Mouse (Mus musculus) heart, embryonic 11.5 days (tissue): ENCODE measurements around the gene a. TPM values are rescaled to one million over a fixed set of nuclear protein-coding genes. Genes with fewer than 3 reads are reported as not detected.
A peak's percentile ranks its signal among the peaks of the same experiment; 100 is the strongest.

Experiments used
- ATAC-seq: fragments of 200-750 bp; cut with Nextera tagmentation; replicated peaks from 2 replicates; pipeline ENCODE4 v1.8.0; 2017; ENCODE audit warnings: moderate library complexity; ENCODE audit not compliant: insufficient number of reproducible peaks, low FRiP score, low TSS enrichment
- H3K27ac ChIP-seq: fragments of 300-500 bp; sonication (generic); 2 replicates; pipeline ENCODE4 v1.5.1; 2014; ENCODE audit warnings: mild to moderate bottlenecking, low read depth, low read length
- H3K27me3 ChIP-seq: fragments of 300-500 bp; sonication (generic); 2 replicates; pipeline ENCODE4 v1.6.1; 2014; ENCODE audit warnings: mild to moderate bottlenecking, low read length, mixed read lengths; ENCODE audit not compliant: control insufficient read depth, insufficient read depth
- H3K36me3 ChIP-seq: fragments of 300-500 bp; sonication (generic); 2 replicates; pipeline ENCODE4 v1.6.1; 2014; ENCODE audit warnings: mild to moderate bottlenecking, low read length, moderate library complexity, mixed read lengths; ENCODE audit not compliant: control insufficient read depth, insufficient read depth
- H3K4me1 ChIP-seq: fragments of 300-500 bp; sonication (generic); 2 replicates; pipeline ENCODE4 v1.6.1; 2014; ENCODE audit warnings: low read length; ENCODE audit not compliant: control insufficient read depth, insufficient read depth
- H3K4me2 ChIP-seq: fragments of 300-500 bp; sonication (generic); 2 replicates; pipeline ENCODE4 v1.6.1; 2014; ENCODE audit warnings: mild to moderate bottlenecking, moderate library complexity
- H3K4me3 ChIP-seq: fragments of 300-500 bp; sonication (generic); 2 replicates; pipeline ENCODE4 v1.5.1; 2014; ENCODE audit warnings: low read depth, low read length
- H3K9ac ChIP-seq: fragments of 300-500 bp; sonication (generic); 2 replicates; pipeline ENCODE4 v1.6.1; 2014; ENCODE audit warnings: mild to moderate bottlenecking, low read depth, low read length, moderate library complexity
- H3K9me3 ChIP-seq: fragments of 300-500 bp; sonication (generic); replicated peaks from 2 replicates; pipeline ENCODE4 v1.6.1; 2016; ENCODE audit warnings: low read length; ENCODE audit not compliant: control insufficient read depth
- WGBS: fragments of 180-500 bp; shearing (Covaris S2); extraction: QIAGEN DNeasy Blood & Tissue Kit; methylation state at CpG from one replicate; pipeline ENCODE4 v1.1.7; 2014; ENCODE audit not compliant: insufficient replicate concordance; 5-methylcytosine and 5-hydroxymethylcytosine counted together
- polyA plus RNA-seq: library from polyadenylated mRNA; unstranded; fragments of >200 nt; fragmentation: Nextera tagmentation; extraction: Ambion mirVana; gene quantifications from 2 replicates; pipeline ENCODE4 v1.2.1, GENCODE M21; 2014

Gene a
- polyA plus RNA-seq, 1 experiment from 2014 or later: 0.34 TPM

DNA sequence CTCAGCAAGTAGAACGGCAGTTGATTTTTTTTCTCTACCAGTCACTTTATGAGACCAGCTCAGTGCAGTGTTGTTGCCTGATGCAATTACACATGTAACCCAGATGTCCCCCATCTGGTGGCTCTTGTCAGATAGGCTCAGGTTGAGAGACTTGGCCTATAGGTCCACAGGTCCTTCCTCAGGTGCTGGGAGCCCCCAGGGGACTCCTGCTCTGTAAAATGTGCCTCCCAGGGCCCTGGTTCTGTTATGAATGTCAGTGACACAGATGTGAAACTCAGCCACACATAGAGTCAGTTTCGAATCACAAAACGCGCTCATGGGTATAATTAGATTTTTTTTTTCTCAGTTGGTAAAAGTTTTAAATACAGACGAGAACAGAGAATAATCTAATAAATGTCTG is 33.5 kb upstream of the a start:
- Histone ChIP-seq H3K27me3 (no peaks in the 10 kb centered on the region), H3K4me3 (no peak overlapping the region), H3K9ac (no peak overlapping the region), H3K9me3 (no peaks in the 10 kb centered on the region), H3K27ac (no peak overlapping the region), H3K4me2 (no peak overlapping the region), H3K36me3 (no peaks in the 10 kb centered on the region), H3K4me1 (no peaks in the 10 kb centered on the region)
- ATAC-seq: no peak
- 82% methylated on average over 5 of the region's 5 CpGs for WGBS

DNA sequence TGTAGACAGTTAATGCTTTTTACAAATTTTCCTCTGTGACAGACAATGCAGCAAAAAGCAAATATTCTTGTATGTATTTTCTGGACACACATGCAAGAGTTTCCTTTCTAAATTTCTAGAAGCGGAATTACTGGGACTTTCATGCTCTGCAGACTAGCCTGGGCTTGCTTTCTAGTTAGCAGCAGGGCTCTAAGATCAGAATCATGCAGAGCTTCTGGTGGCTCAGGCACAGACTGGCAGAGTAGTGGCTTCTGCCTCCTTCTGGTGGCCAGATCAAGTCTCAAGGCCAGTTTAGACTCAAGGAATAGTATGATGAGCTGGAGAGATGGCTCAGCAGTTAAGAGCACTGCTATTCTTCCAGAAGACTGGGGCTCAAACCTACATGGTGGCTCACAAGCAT is 32.7 kb upstream of the a start:
- no peak for ATAC-seq
- H3K9ac ChIP-seq: no peak overlapping the region
- H3K36me3 ChIP-seq: no peaks in the 10 kb centered on the region
- no peaks in the 10 kb centered on the region for H3K27me3 ChIP-seq
- peaks cover 2% of the 10 kb centered on the region; the same call in 1 of the 2 replicates for H3K4me1 ChIP-seq
- no peak overlapping the region for H3K4me2 ChIP-seq
- no peak overlapping the region for H3K4me3 ChIP-seq
- no peaks in the 10 kb centered on the region for H3K9me3 ChIP-seq
- no peak overlapping the region for H3K27ac ChIP-seq
- 80% methylated on average over 1 of the region's 1 CpGs for WGBS

DNA sequence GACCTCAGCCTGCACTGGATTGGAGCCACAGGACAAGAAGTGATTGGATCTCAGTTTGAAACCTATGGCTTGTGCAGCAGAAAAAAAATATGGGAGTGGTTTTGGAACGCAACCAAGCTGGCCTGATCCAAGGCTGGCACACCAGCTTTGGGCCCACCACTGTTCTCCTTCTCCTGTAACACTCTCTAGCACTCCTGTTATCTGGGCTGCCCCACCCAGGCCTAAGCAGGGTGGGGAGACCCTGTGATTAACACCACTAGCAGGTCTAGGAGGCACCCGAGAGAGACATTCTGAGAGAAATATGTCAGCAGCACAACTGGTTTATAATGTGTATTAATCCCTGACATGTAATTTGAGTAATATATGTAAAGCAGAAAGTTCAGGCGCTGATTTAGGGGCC is 28.0 kb upstream of the a start:
- no peaks in the 10 kb centered on the region for H3K9me3 ChIP-seq
- no peak for ATAC-seq
- peak overlapping the region; percentile 11; the same call in 1 of the 2 replicates for H3K4me2 ChIP-seq
- WGBS: 53% methylated on average over 3 of the region's 3 CpGs
- peaks cover 9% of the 10 kb centered on the region for H3K4me1 ChIP-seq
- no peak overlapping the region for H3K4me3 ChIP-seq
- no peak overlapping the region for H3K27ac ChIP-seq
- H3K36me3 ChIP-seq: no peaks in the 10 kb centered on the region
- H3K27me3 ChIP-seq: no peaks in the 10 kb centered on the region
- no peak overlapping the region for H3K9ac ChIP-seq

DNA sequence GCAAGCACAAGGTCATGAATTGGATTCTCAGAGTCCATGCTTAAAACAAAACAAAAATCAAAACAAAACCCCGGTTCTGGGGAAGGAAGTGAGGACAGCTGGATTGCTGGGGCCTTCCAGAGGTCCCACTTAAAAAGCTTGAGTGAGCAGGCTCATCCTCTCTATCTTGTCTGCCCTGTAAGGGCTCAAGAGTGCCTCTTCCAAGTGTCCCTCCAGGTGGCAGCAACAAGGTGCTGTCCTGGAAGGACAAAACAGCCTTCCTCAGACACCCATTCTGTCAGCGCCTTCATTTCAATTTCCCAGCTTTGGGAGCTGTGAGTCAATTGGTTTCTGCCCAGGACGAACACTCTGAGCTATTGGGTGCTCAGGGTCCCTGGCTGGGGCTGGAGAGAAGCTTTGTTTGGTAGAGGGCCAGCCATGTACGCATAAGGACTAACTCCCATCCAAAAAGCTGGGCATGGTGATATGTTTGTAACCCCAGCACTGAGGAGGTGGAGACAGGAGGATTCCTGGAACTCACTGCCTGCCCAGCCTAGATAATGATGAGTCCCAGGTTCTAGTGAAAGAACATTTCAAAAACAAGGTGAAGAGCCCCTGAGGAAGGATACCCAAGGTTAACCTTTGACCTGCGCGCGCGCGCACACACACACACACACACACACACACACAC is 26.2 kb upstream of the a start:
- 0 out of 2 replicates have a peak overlapping the region, but pooled peaks have one; percentile 16 for H3K4me2 ChIP-seq
- H3K36me3 ChIP-seq: no peaks in the 10 kb centered on the region
- peak; percentile 89 for ATAC-seq
- no peaks in the 10 kb centered on the region for H3K9me3 ChIP-seq
- 76% methylated on average over 9 of the region's 9 CpGs for WGBS
- no peak overlapping the region for H3K9ac ChIP-seq
- no peaks in the 10 kb centered on the region for H3K27me3 ChIP-seq
- H3K4me1 ChIP-seq: peaks cover 9% of the 10 kb centered on the region
- H3K4me3 ChIP-seq: no peak overlapping the region
- H3K27ac ChIP-seq: peak overlapping the region; percentile 57

DNA sequence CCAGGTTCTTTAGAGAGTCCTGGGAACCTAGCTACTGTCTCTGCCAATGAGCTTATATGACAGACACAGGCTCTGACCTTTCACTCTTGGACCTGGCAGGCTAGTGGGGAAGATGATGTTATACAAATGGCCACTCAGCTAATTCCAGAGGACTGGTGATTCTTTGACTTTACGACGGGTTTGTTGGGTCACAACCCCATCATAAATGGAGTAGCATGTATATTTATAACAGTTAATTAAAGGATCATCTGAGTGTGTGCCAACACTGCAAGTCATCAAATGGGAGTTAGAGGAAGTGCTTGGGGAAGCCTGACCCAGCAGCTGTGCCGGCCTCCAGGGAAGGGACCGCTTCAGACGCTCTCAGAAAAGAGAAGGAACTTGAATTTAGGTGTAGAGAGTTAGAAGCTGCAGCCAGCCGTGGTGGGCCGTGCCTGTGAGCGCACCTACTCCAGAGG is 25.6 kb upstream of the a start:
- no peak overlapping the region for H3K9ac ChIP-seq
- WGBS: 78% methylated on average over 8 of the region's 8 CpGs
- H3K4me2 ChIP-seq: no peak overlapping the region
- no peaks in the 10 kb centered on the region for H3K36me3 ChIP-seq
- peak overlapping the region; percentile 57; the same call in 1 of the 2 replicates for H3K27ac ChIP-seq
- H3K9me3 ChIP-seq: no peaks in the 10 kb centered on the region
- H3K4me1 ChIP-seq: peaks cover 9% of the 10 kb centered on the region
- no peaks in the 10 kb centered on the region for H3K27me3 ChIP-seq
- no peak overlapping the region for H3K4me3 ChIP-seq
- no peak for ATAC-seq

DNA sequence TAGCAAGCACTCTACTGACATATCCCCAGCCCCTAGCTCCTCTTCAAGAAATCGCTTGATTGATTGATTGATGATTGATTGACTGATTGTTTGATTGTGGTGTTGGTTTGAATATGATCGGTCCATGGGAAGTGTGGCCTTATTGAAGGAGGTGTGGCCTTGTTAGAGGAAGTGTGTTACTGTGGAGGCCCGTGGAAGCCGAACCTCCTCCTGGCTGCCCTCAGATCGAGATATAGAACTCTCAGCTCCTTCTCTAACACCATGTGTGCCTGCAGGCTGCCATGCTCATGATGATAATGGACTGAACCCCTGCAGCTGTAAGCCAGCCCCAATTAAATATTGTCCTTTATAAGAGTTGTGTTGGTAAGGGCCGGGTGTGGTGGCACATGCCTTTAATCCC is 24.2 kb upstream of the a start:
- WGBS: 83% methylated on average over 6 of the region's 6 CpGs

DNA sequence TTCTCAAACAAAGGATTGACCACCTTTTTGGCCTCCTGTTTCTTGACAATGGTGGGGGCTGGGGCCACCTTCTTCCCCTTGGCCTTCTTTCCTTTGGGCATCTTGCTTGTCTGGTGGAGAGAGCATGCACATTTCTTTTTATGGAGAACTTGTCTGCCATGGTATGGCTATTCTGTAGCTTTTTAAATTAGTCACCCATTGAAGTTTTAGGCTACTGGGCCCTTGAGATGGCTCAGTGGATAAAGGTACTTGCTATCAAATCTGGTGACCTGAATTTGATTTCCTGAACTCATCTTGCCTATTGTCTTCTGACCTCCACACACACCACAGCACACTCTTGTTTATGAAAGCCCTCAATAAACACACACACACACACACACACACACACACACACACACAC is 21.3 kb upstream of the a start, which contains the start of gene Gm14214:
Gene Gm14214, minus strand, starts transcription at position 101 of the 400 bp plus-strand sequence.
- Histone ChIP-seq H3K27ac (no peak within 1 kb of the TSS), H3K4me2 (no peak within 1 kb of the TSS), H3K9ac (no peak within 1 kb of the TSS), H3K36me3 (no peaks in the 10 kb centered on the region), H3K4me3 (no peak within 1 kb of the TSS), H3K9me3 (0 out of 2 replicates have a peak, but pooled peaks cover 2% of the 10 kb centered on the region), H3K27me3 (no peaks in the 10 kb centered on the region), H3K4me1 (no peaks in the 10 kb centered on the region; the same call in 1 of the 2 replicates)
- no peak for ATAC-seq

More for the DNA sequence above, 24.2 kb upstream of the a start:
- Histone ChIP-seq H3K4me1 (peaks cover 9% of the 10 kb centered on the region), H3K4me2 (no peak overlapping the region), H3K9me3 (no peaks in the 10 kb centered on the region), H3K9ac (no peak overlapping the region), H3K36me3 (no peaks in the 10 kb centered on the region), H3K27me3 (no peaks in the 10 kb centered on the region), H3K27ac (no peak overlapping the region), H3K4me3 (no peak overlapping the region)
- ATAC-seq: no peak

DNA sequence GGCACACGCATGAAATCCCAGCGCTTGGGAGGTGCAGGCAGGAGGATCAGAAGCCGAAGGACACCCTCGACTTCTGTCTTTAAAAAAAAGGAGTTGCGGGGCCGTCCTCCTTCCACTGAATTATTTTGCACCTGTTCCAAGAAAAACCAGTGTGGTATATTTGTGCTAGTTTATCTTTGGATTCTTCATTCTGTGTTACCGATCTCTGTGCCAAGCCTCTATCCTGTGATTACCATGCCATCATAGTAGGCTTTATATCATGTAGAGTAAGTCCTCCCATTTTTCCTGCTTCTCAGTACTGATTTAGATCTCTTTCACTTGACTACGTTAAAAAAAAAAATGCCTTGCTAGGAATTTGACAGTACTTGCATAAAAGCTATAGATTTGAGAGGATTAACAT is 19.6 kb upstream of the a start:
- Histone ChIP-seq H3K9me3 (0 out of 2 replicates have a peak, but pooled peaks cover 2% of the 10 kb centered on the region), H3K4me3 (no peak overlapping the region), H3K4me1 (no peaks in the 10 kb centered on the region), H3K9ac (no peak overlapping the region), H3K36me3 (no peaks in the 10 kb centered on the region), H3K4me2 (no peak overlapping the region), H3K27ac (no peak overlapping the region), H3K27me3 (no peaks in the 10 kb centered on the region)
- ATAC-seq: no peak
- 86% methylated on average over 8 of the region's 8 CpGs for WGBS

DNA sequence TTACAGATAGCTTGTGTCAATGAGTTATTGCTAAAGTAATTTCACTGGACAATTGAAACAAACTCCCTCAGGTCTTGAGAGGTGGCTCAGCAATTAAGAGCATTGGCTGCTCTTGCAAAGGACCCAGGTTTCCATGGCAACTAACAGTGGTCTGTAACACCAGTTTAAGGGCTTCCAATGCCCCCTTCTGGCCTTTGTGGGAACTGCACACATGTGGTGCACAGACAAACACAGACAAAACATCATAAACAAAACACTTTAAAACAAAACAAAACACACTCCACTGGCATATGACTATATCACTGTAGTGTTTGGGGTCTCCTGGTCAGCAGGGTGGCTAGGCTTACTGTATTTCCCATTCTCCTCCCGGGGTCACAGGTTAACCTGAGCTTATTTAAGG is 17.2 kb upstream of the a start:
- Histone ChIP-seq H3K27ac (no peak overlapping the region), H3K27me3 (no peaks in the 10 kb centered on the region), H3K36me3 (no peaks in the 10 kb centered on the region), H3K4me2 (no peak overlapping the region), H3K4me3 (no peak overlapping the region), H3K4me1 (no peaks in the 10 kb centered on the region), H3K9ac (no peak overlapping the region), H3K9me3 (0 out of 2 replicates have a peak, but pooled peaks cover 2% of the 10 kb centered on the region)
- 79% methylated on average over 1 of the region's 1 CpGs for WGBS
- no peak for ATAC-seq
